Mouse (Mus musculus) spleen, adult 2 months (tissue): ENCODE data around the gene Pde4dip. TPM values are rescaled to one million over a fixed set of nuclear protein-coding genes. Genes with fewer than 3 reads are reported as not detected.

Experiments
- DNase-seq, 2 experiments: peaks; one replicate each; pipeline versions ENCODE4 v3.0.0 to v3.0.0-alpha.2; 2012 to 2021; ENCODE audit warnings: low spot score in 2 of 2, low read depth in 1 of 2
- H3K27ac ChIP-seq: fragments of 200-500 bp; 2 replicates; pipeline ENCODE4 v1.5.1; 2012; ENCODE audit warnings: low read length, inconsistent platforms; ENCODE audit not compliant: insufficient read depth
- H3K27me3 ChIP-seq: fragments of 200-500 bp; 2 replicates; pipeline ENCODE4 v1.6.1; 2012; ENCODE audit warnings: mild to moderate bottlenecking, moderate library complexity, low read length, inconsistent platforms; ENCODE audit not compliant: control insufficient read depth, insufficient read depth
- H3K36me3 ChIP-seq: fragments of 200-500 bp; 2 replicates; pipeline ENCODE4 v1.6.1; 2012; ENCODE audit warnings: mild to moderate bottlenecking, low read length, inconsistent platforms; ENCODE audit not compliant: control insufficient read depth, insufficient read depth
- H3K4me1 ChIP-seq: fragments of 200-500 bp; 2 replicates; pipeline ENCODE4 v1.6.1; 2011; ENCODE audit warnings: inconsistent platforms; ENCODE audit not compliant: control insufficient read depth, insufficient read depth, insufficient read length
- H3K4me3 ChIP-seq: fragments of 200-500 bp; 2 replicates; pipeline ENCODE4 v1.5.1; 2011; ENCODE audit warnings: mild to moderate bottlenecking, inconsistent platforms; ENCODE audit not compliant: insufficient read depth, insufficient read length; ENCODE audit errors: extremely low read depth
- CTCF ChIP-seq: fragments of 200-500 bp; IDR thresholded peaks from 2 replicates; pipeline ENCODE4 v1.5.1; 2011; ENCODE audit warnings: mild to moderate bottlenecking, inconsistent platforms; ENCODE audit not compliant: insufficient read depth, insufficient read length, insufficient replicate concordance; ENCODE audit errors: extremely low read depth
- POLR2A ChIP-seq: fragments of 200-500 bp; IDR thresholded peaks from 2 replicates; pipeline ENCODE4 v1.6.1; 2011; ENCODE audit warnings: low read depth, low read length, inconsistent platforms
- WGBS: fragments of 180-500 bp; shearing (Covaris S2); methylation state at CpG from one replicate; pipeline ENCODE4 v1.1.7; 2018; 5-methylcytosine and 5-hydroxymethylcytosine counted together
- polyA plus RNA-seq: library from polyadenylated mRNA; depleted of rRNA; stranded (reverse); fragments of >200 nt; gene quantifications from 2 replicates; pipeline ENCODE4 v1.2.3, GENCODE M21; 2012

The Pde4dip gene
- polyA plus RNA-seq, 1 experiment: 12.0 TPM

DNA sequence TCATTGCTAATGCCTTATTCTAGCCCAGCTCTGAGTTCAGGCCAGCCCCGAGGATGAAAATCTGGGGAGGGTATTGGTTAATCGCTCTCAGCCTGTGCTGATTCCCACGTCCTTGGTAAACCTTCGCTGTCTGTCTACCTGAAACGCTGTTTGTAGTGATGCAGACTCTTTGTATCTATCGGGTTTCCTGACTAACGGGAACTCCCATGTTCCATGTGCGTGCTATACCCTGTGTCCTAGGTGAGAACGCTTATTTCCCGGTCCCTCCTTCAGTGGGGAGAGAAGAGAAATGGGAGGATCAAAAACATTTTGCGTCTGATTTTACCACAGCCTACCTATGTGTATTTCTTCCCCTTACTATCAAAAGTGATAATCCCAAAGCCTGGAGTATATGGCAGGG lies 44.3 kb upstream of the Pde4dip start:
- Histone ChIP-seq H3K4me3 (peak overlapping the region; percentile 32), H3K4me1 (peaks cover 12% of the 10 kb centered on the region; the same call in 1 of the 2 replicates), H3K27ac (peak overlapping the region; percentile 66), H3K27me3 (no peaks in the 10 kb centered on the region), H3K36me3 (no peaks in the 10 kb centered on the region)
- 18% methylated on average over 11 of the region's 11 CpGs for WGBS
- DNase-seq: no peak
- TF ChIP-seq POLR2A: no peak
- no peak for TF ChIP-seq CTCF

DNA sequence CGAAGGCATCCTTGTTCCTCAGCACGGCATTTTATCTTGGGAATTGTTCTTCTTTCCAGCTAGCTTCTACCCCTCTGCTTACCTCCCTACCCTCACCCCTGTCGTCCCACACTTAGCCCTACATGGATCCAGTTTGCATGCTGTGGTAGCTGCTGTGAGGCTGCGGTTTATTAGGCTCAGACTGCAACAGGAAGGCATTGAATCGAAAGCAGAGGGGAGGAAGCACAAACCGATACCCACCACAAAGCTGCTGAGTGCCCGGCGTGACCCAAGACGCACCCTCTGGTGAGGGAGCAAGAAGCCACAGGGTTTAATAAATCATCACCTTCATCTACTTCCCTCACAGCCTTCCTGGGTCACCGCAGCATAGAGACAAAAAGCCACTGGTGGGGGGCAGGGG lies 43.6 kb upstream of the Pde4dip start:
- WGBS: 5% methylated on average over 10 of the region's 10 CpGs
- peak overlapping the region; percentile 42 for H3K4me3 ChIP-seq
- TF ChIP-seq CTCF: no peak
- TF ChIP-seq POLR2A: no peak
- H3K27ac ChIP-seq: peak overlapping the region; percentile 66
- no peaks in the 10 kb centered on the region for H3K36me3 ChIP-seq
- peaks cover 12% of the 10 kb centered on the region; the same call in 1 of the 2 replicates for H3K4me1 ChIP-seq
- DNase-seq: peak; percentile 50 to 79
- H3K27me3 ChIP-seq: no peaks in the 10 kb centered on the region

DNA sequence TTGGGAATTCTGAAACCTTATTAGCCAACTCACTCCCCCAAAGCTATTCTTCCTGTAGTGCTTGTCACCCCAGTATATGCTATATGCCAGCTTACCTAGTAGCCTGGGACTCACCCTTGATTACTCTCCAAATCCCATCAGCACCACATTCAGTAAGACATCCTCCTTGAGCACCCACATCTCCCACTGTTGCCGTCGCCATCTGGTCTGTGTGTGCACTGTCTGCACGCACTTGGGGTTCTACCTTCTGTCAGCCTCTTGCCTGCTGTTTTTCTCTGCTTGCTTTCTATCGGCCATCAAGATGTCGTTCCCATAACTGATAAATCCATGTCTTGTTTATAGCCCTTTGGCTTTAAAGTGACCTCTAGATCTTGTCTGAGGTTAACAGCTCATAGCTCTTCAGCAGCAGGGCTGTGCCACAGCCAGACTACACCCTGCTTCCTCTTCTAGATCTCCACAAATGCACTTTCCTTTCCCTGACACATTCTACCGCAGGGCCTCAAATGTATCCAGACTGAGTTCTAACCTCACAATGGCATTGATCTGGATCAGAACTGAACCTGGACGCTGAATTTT lies 42.9 kb upstream of the Pde4dip start:
- no peak overlapping the region for H3K4me3 ChIP-seq
- H3K27me3 ChIP-seq: no peaks in the 10 kb centered on the region
- WGBS: 30% methylated on average over 7 of the region's 7 CpGs
- TF ChIP-seq POLR2A: no peak
- no peak for TF ChIP-seq CTCF
- H3K27ac ChIP-seq: peak overlapping the region; percentile 66; the same call in 1 of the 2 replicates
- H3K4me1 ChIP-seq: peaks cover 12% of the 10 kb centered on the region; the same call in 1 of the 2 replicates
- no peaks in the 10 kb centered on the region for H3K36me3 ChIP-seq
- no peak for DNase-seq

DNA sequence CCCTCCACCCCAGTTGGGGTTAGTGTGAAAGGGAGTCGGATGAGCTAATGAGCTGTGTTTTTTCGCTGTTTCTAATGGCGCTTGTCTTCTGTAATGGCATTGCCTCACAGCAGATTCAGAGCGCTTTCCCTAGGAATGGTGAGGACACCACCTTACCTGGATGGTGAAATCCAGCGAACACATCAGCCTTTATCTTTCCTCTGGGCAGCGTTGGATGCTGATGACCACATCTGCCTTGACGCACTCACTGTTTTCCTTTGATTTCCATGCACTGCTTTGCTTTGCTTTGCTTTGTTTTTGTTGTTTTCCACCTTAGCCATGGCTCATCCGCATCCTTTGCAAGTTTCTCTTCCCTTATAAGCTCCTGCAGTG lies 42.3 kb upstream of the Pde4dip start:
- Histone ChIP-seq H3K27ac (no peak overlapping the region), H3K36me3 (no peaks in the 10 kb centered on the region), H3K27me3 (no peaks in the 10 kb centered on the region), H3K4me1 (peaks cover 12% of the 10 kb centered on the region; the same call in 1 of the 2 replicates), H3K4me3 (no peak overlapping the region)
- DNase-seq: no peak
- 89% methylated on average over 8 of the region's 8 CpGs for WGBS
- TF ChIP-seq CTCF: no peak
- no peak for TF ChIP-seq POLR2A

DNA sequence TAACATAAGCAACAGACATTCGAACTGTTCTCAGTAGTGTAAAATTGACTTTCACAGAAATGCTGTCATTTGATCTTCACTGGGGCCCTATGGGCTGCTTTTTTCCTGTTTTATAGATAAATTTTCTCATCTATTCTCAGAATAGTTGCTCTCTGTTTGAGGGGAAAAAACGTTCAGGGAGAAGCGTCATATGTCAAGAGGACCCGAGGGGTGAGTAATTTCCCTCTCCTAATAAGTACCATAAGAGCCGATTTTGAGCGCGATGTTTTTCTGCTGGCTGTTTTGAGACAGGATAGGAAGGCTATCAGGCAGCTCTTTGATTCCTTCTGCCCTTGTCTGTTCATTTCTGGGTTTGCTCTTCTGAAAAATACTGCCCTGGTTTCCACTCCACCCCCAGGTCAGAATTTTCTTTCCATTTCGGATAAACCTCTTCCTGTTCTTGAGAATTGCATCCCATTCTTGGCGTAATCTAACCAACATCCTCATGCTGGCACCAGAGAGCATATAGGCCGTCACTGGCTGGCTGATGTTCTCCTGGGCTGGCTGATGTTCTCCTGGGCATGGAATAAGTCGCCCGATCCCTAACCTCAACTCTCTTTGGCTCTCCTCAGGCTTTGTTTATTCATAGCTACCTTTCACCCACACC lies 41.8 kb upstream of the Pde4dip start:
- no peak overlapping the region for H3K27ac ChIP-seq
- peaks cover 12% of the 10 kb centered on the region; the same call in 1 of the 2 replicates for H3K4me1 ChIP-seq
- H3K36me3 ChIP-seq: no peaks in the 10 kb centered on the region
- no peaks in the 10 kb centered on the region for H3K27me3 ChIP-seq
- no peak for TF ChIP-seq CTCF
- TF ChIP-seq POLR2A: no peak
- WGBS: 43% methylated on average over 12 of the region's 12 CpGs
- H3K4me3 ChIP-seq: no peak overlapping the region
- DNase-seq: no peak

DNA sequence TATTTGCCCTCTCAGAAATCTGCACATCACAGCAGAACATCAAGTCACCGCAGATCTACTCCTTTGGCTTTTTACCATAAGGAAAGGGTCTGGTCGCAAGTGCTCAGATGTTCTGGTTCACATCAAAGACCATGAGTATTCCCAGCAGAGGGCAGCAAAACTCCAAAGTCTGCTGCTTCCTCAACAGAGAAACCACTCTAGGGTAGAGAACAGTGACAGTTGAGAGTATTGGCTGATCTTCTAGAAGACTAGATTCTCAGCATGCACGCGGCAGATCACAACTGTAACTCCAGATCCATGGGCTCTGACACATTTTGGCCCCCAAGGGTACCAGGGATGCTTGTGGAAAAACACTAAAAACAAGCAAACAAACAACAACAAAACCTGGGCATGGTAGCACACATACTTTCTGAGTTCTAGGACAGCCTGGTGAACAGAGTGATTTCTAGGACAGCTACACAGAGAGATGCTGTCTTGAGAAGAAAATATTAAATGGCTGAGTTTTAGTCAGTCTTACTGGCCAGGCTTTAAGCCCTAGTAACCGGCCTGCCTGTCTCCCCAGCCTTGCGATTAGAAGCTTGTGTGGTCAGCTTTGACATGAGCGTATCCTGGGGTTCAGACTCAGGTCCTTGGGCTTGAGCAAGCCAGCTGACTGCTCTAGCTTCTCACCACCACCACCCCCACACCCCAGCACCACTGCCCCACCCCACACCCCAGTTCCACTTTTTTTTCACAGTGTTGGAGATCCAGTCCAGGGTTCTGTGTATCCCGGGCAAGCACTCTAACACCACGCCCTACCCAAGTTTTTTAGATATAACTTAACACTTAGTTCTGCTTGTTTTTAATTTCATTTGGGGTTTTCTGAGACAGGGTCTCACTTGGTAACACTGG lies 40.7 kb upstream of the Pde4dip start:
- WGBS: 43% methylated on average over 9 of the region's 9 CpGs
- Histone ChIP-seq H3K4me1 (peaks cover 12% of the 10 kb centered on the region; the same call in 1 of the 2 replicates), H3K27ac (no peak overlapping the region), H3K27me3 (no peaks in the 10 kb centered on the region), H3K4me3 (no peak overlapping the region), H3K36me3 (no peaks in the 10 kb centered on the region)
- peak; percentile 72 to 82 for DNase-seq
- TF ChIP-seq CTCF: peak; percentile 69; the same call in 1 of the 2 replicates
- no peak for TF ChIP-seq POLR2A
